In the genomic region with DNA sequence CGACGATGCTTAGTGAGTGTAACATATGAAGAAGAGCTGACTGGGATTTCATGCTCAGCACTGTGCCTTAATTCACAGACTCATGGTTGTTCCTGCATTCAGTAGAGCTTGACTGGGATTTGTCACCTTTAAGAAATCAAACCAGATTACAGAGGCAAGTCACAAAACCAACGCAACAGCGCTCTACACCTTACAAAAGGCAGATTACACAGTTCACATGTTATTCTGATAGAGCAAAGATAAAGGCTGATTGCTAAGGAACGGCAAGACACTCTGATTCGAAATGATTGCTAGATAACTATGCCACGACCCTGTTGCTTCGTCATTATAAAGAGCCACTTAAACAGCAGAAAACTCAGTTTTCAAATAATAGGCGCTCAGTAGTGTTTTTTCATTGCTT, we compare ENCODE assay signal across 10 mouse cellular contexts. TPM values are rescaled to one million over a fixed set of nuclear protein-coding genes. Genes with fewer than 3 reads are reported as not detected.
DNase-seq lines count a peak whose midpoint lies in the region; ATAC-seq and TF ChIP-seq lines count a peak whose summit lies in the region.
"Had no signal": no experiment of that assay in that cellular context is flagged by ENCODE, and none has a peak within 500 bp of the region (broad histone marks: within the 10 kb centered on the region; RNA-seq: fewer than 3 reads in every experiment).

No protein-coding gene starts in this region.

- H3K36me3 ChIP-seq in intestine, embryonic 14.5 days (ENCODE audit: control insufficient read depth, insufficient read depth, low read length) = no peaks in the 10 kb centered on the region
- no peaks in the 10 kb centered on the region for H3K36me3 ChIP-seq in intestine, embryonic 16.5 days (ENCODE audit: control insufficient read depth, insufficient read depth, low read length)
- no peaks in the 10 kb centered on the region for H3K36me3 ChIP-seq in midbrain, embryonic 15.5 days (replicated peaks)
- no peaks in the 10 kb centered on the region for H3K36me3 ChIP-seq in midbrain, embryonic 13.5 days
- no peaks in the 10 kb centered on the region for H3K36me3 ChIP-seq in neural tube, embryonic 15.5 days

- H3K4me1 ChIP-seq in cerebellum, adult 2 months (ENCODE audit: control insufficient read depth, insufficient read depth, low read length) = no peaks in the 10 kb centered on the region; the same call in 1 of the 2 replicates
- H3K4me1 ChIP-seq in intestine, embryonic 14.5 days (replicated peaks; ENCODE audit: control insufficient read depth, insufficient read depth, low read length) = peaks cover 5% of the 10 kb centered on the region; the same call in 1 of the 2 replicates
- 0 out of 2 replicates have a peak, but pooled peaks cover 2% of the 10 kb centered on the region for H3K4me1 ChIP-seq in intestine, embryonic 16.5 days (ENCODE audit: control insufficient read depth, insufficient read depth, low read length)
- H3K4me1 ChIP-seq in midbrain, embryonic 15.5 days = peaks cover 3% of the 10 kb centered on the region; the same call in 1 of the 2 replicates
- no peaks in the 10 kb centered on the region for H3K4me1 ChIP-seq in midbrain, embryonic 13.5 days (replicated peaks)
- H3K4me1 ChIP-seq in neural tube, embryonic 15.5 days = peaks cover 6% of the 10 kb centered on the region; the same call in 1 of the 2 replicates

- TF ChIP-seq CTCF in cerebellum, adult 2 months (IDR thresholded peaks at IDR 0.05; ENCODE audit: borderline replicate concordance, insufficient read depth, low read depth, low read length) = no peak

- no peak for DNase-seq in cerebellum, adult 2 months
- DNase-seq in cerebellum, postnatal 10 days = no peak
- no peak for DNase-seq in intestine, embryonic 14.5 days (ENCODE audit: low spot score)
- no peak for DNase-seq in thymus, postnatal 14 days
- DNase-seq: layer of hippocampus, adult 9-11 months; lung, postnatal 4 days had no signal

- H3K27ac ChIP-seq in cerebellum, adult 2 months (ENCODE audit: insufficient read depth, low read length) = no peak overlapping the region
- no peak overlapping the region for H3K27ac ChIP-seq in intestine, embryonic 14.5 days (ENCODE audit: low read depth)
- H3K27ac ChIP-seq in intestine, embryonic 16.5 days (ENCODE audit: low read length) = no peak overlapping the region
- no peak overlapping the region for H3K27ac ChIP-seq in midbrain, embryonic 15.5 days
- H3K27ac ChIP-seq in midbrain, embryonic 13.5 days = no peak overlapping the region
- no peak overlapping the region for H3K27ac ChIP-seq in neural tube, embryonic 15.5 days (replicated peaks)

- 62% methylated on average over 9 of the region's 9 CpGs for WGBS in cerebellum, adult 2 months
- WGBS in intestine, embryonic 14.5 days = 72% methylated on average over 9 of the region's 9 CpGs
- 68% methylated on average over 9 of the region's 9 CpGs for WGBS in intestine, embryonic 16.5 days
- WGBS in midbrain, embryonic 15.5 days = 24% methylated on average over 9 of the region's 9 CpGs
- 30% methylated on average over 9 of the region's 9 CpGs for WGBS in midbrain, embryonic 13.5 days
- WGBS in neural tube, embryonic 15.5 days = 65% methylated on average over 9 of the region's 9 CpGs

- peak overlapping the region; percentile 9 for H3K4me3 ChIP-seq in cerebellum, adult 2 months (replicated peaks; ENCODE audit: insufficient read depth, low read depth, low read length)
- 0 out of 2 replicates have a peak overlapping the region, but pooled peaks have one; percentile 2 for H3K4me3 ChIP-seq in intestine, embryonic 14.5 days (ENCODE audit: low read depth, low read length)
- no peak overlapping the region for H3K4me3 ChIP-seq in intestine, embryonic 16.5 days (ENCODE audit: low read length)
- no peak overlapping the region for H3K4me3 ChIP-seq in midbrain, embryonic 15.5 days
- H3K4me3 ChIP-seq in midbrain, embryonic 13.5 days (replicated peaks) = no peak overlapping the region
- peak overlapping the region; percentile 15; the same call in 1 of the 2 replicates for H3K4me3 ChIP-seq in neural tube, embryonic 15.5 days (replicated peaks)

- no peak for TF ChIP-seq POLR2A in cerebellum, adult 2 months (IDR thresholded peaks at IDR 0.05; ENCODE audit: borderline replicate concordance, insufficient read depth, low read length)

- no peaks in the 10 kb centered on the region for H3K9me3 ChIP-seq in intestine, embryonic 14.5 days (ENCODE audit: control insufficient read depth, low read length)
- H3K9me3 ChIP-seq in intestine, embryonic 16.5 days (ENCODE audit: control insufficient read depth, low read length) = no peaks in the 10 kb centered on the region
- H3K9me3 ChIP-seq in midbrain, embryonic 15.5 days = no peaks in the 10 kb centered on the region
- no peaks in the 10 kb centered on the region for H3K9me3 ChIP-seq in midbrain, embryonic 13.5 days
- no peaks in the 10 kb centered on the region for H3K9me3 ChIP-seq in neural tube, embryonic 15.5 days (replicated peaks)

- ATAC-seq in intestine, embryonic 14.5 days (replicated peaks; ENCODE audit: low FRiP score, low TSS enrichment, low read depth) = no peak
- ATAC-seq in intestine, embryonic 16.5 days = no peak
- ATAC-seq in midbrain, embryonic 15.5 days (replicated peaks) = no peak
- ATAC-seq in midbrain, embryonic 13.5 days = no peak
- ATAC-seq in neural tube, embryonic 15.5 days (ENCODE audit: low FRiP score) = no peak

- H3K4me2 ChIP-seq in intestine, embryonic 14.5 days (ENCODE audit: low read length) = peak overlapping the region; percentile 34
- H3K4me2 ChIP-seq in intestine, embryonic 16.5 days (ENCODE audit: low read depth, low read length) = no peak overlapping the region
- peak overlapping the region; percentile 19; the same call in 1 of the 2 replicates for H3K4me2 ChIP-seq in midbrain, embryonic 15.5 days
- no peak overlapping the region for H3K4me2 ChIP-seq in midbrain, embryonic 13.5 days (replicated peaks)
- H3K4me2 ChIP-seq in neural tube, embryonic 15.5 days = peak overlapping the region; percentile 22

- no peaks in the 10 kb centered on the region for H3K27me3 ChIP-seq in cerebellum, adult 2 months (ENCODE audit: control insufficient read depth, insufficient read depth, low read length)
- no peaks in the 10 kb centered on the region for H3K27me3 ChIP-seq in intestine, embryonic 14.5 days (replicated peaks; ENCODE audit: control insufficient read depth, insufficient read depth, low read length)
- 0 out of 2 replicates have a peak, but pooled peaks cover 3% of the 10 kb centered on the region for H3K27me3 ChIP-seq in intestine, embryonic 16.5 days (replicated peaks; ENCODE audit: control insufficient read depth, insufficient read depth, low read length)
- no peaks in the 10 kb centered on the region for H3K27me3 ChIP-seq in midbrain, embryonic 15.5 days (replicated peaks)
- peaks cover 16% of the 10 kb centered on the region for H3K27me3 ChIP-seq in midbrain, embryonic 13.5 days
- no peaks in the 10 kb centered on the region for H3K27me3 ChIP-seq in neural tube, embryonic 15.5 days (replicated peaks)

- no peak overlapping the region for H3K9ac ChIP-seq in intestine, embryonic 14.5 days (ENCODE audit: low read length)
- no peak overlapping the region for H3K9ac ChIP-seq in intestine, embryonic 16.5 days (ENCODE audit: low read depth, low read length)
- H3K9ac ChIP-seq in midbrain, embryonic 15.5 days = no peak overlapping the region
- no peak overlapping the region for H3K9ac ChIP-seq in midbrain, embryonic 13.5 days (replicated peaks)
- no peak overlapping the region for H3K9ac ChIP-seq in neural tube, embryonic 15.5 days (replicated peaks)

RNA-seq across cellular contexts. Expression of gene Mef2c, which starts 24.1 kb away (rescaled TPM):
- polyA plus RNA-seq in cerebellum, adult 2 months (2012; rRNA removed) = 15.9 and 16.7 TPM in 2 replicates
- 42.8 and 43.1 TPM in 2 replicates for polyA plus RNA-seq in intestine, embryonic 14.5 days (2014; fragmentation: Nextera tagmentation; extraction: Ambion mirVana)
- 26.3 and 30.6 TPM in 2 replicates for polyA plus RNA-seq in intestine, embryonic 16.5 days (2015; fragmentation: Nextera tagmentation; extraction: Ambion mirVana)
- 27.1 and 39.5 TPM in 2 replicates for polyA plus RNA-seq in midbrain, embryonic 15.5 days (2015; fragmentation: Nextera tagmentation; extraction: Ambion mirVana)
- polyA plus RNA-seq in midbrain, embryonic 13.5 days (2015; fragmentation: Nextera tagmentation; extraction: Ambion mirVana) = 12.9 and 15.2 TPM in 2 replicates
- polyA plus RNA-seq in neural tube, embryonic 15.5 days (2015; fragmentation: Nextera tagmentation; extraction: Ambion mirVana) = 29.7 and 30.8 TPM in 2 replicates

Comparison
In these comparisons a context has a peak if more than half of its experiments do, and no peak if none do; other contexts are left out.
1. H3K4me3 ChIP-seq: peak in cerebellum, adult 2 months (single experiment), intestine, embryonic 14.5 days (single experiment) and neural tube, embryonic 15.5 days (single experiment); none in intestine, embryonic 16.5 days (single experiment), midbrain, embryonic 15.5 days (single experiment) and midbrain, embryonic 13.5 days (single experiment).
2. H3K4me2 ChIP-seq: peak in intestine, embryonic 14.5 days (single experiment), midbrain, embryonic 15.5 days (single experiment) and neural tube, embryonic 15.5 days (single experiment); none in intestine, embryonic 16.5 days (single experiment) and midbrain, embryonic 13.5 days (single experiment).